Mouse (Mus musculus): ENCODE measurements at regions not wholly inside any gene's neighbourhood (a gene's known extent, or its start where the extent isn't known, plus 50 kb on each side); places are given as distances from the start of the nearest gene placed in this dataset.
A peak's percentile ranks its signal among the peaks of the same experiment; 100 is the strongest.

DNA sequence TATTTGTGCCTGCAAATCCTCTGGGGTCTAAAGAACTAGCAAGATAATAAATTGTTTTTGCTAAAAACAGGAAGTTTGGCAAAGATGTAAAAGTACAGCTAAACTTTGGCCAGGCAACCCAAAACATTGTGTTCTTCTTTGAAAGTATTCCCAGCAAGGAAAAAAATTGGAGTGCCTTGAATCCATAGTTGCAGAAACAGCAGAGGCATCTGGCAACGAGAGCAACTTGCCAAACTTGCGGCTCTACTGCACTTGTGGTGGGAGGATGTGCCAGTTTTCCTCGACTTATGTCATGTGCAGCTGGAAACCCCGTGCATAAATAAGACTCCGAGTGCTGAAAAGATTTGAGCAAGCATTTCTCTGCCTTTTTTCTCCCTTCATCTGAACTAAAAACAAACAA lies 185.2 kb upstream of the Meis1 start:
- intact Hi-C loops (cut with DNase I), result loop anchor here (5.0 kb wide), 1 partner anchor 182 kb away; no protein-coding TSS in a partner anchor
- Histone ChIP-seq H3K4me3 (no peak overlapping the region), H3K27ac (no peak overlapping the region)
- peak; percentile 33 to 40 for DNase-seq (ENCODE audit: extremely low spot score in 1 of 2, low spot score in 2 of 2)
- no peak for TF ChIP-seq CTCF (IDR thresholded peaks at IDR 0.05)

- no peak overlapping the region for H3K27ac ChIP-seq
- TF ChIP-seq CTCF (IDR thresholded peaks at IDR 0.05), result no peak
- intact Hi-C loops (cut with DNase I), result loop anchor here (5.0 kb wide), 1 partner anchor 182 kb away; no protein-coding TSS in a partner anchor
- H3K4me3 ChIP-seq, result no peak overlapping the region
- DNase-seq (ENCODE audit: extremely low spot score in 1 of 2, low spot score in 2 of 2), result no peak
These were observed 185.7 kb upstream of the Meis1 start for GRCm38 (mm10) chr11:19204521-19204920.

DNA sequence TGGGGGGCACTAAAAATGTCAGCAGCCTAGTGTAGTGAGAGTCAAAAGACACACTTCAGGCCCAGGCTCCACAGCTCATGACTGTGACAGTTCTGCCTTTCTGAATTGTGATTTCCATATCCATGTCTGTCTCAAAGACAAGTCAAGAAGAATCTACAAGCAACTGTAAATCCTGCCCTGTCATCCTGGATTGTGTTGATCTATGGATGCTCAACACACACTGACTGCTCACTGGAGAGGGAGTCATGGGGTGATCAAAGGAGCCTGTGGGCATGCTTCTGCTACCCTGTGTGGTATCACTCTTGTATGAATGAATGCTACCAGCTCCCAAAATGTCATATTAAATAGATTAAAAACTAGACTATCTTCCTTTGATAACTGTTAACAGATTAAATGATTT lies 186.4 kb upstream of the Meis1 start:
- no peak for TF ChIP-seq CTCF (IDR thresholded peaks at IDR 0.05)
- Histone ChIP-seq H3K4me3 (no peak overlapping the region), H3K27ac (no peak overlapping the region)
- intact Hi-C loops (cut with DNase I), result no loop called here
- no peak for DNase-seq (ENCODE audit: extremely low spot score in 1 of 2, low spot score in 2 of 2)

DNA sequence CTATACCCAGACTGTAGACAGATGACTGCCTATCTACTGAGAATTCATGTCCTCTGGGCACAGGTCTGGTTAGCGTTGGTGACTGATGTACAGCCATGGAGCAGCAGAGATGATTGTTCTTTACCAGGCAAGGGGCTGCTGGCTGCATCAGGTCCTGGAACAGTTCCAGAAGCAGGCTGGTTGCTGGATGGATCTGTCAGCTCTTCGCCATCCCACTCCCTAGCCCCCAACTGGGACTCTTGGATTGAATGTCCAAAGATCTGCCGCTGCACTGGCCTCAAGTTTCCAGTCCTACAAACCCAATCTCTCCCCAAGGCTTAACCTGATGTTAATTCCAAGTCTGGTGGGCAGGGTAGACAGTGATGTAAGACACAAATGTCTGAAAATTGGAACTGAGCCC lies 200.7 kb upstream of the Meis1 start:
- intact Hi-C loops (cut with DNase I), result no loop called here
- no peak for TF ChIP-seq CTCF (IDR thresholded peaks at IDR 0.05)
- DNase-seq (ENCODE audit: extremely low spot score in 1 of 2, low spot score in 2 of 2), result no peak
- Histone ChIP-seq H3K27ac (no peak overlapping the region), H3K4me3 (no peak overlapping the region)

DNA sequence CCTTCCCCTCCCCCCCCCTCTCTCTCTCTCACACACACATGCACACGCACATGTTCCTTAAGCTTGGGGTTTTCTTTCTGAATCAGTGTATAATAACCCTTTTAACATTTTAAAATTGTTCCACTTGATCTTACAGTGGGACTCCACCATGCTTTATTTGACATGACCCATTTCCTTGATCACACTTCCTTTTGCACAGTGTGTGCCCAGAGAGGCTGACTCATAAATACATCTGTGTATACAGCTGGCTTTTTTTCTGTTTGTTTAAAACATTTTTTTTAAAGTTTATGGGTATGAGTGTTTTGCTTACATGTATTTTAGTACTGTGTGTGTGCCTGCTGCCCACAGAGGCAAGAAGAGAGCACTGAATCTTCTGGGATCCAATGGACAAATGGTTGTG lies 202.7 kb upstream of the Meis1 start:
- no peak for TF ChIP-seq CTCF (IDR thresholded peaks at IDR 0.05)
- no peak for DNase-seq (ENCODE audit: extremely low spot score in 1 of 2, low spot score in 2 of 2)
- intact Hi-C loops (cut with DNase I), result no loop called here
- Histone ChIP-seq H3K27ac (no peak overlapping the region), H3K4me3 (no peak overlapping the region)

GRCm38 (mm10) chr11:19226756-19227155 lies 208.0 kb upstream of the Meis1 start:
- no peak overlapping the region for H3K27ac ChIP-seq
- no peak for DNase-seq (ENCODE audit: extremely low spot score in 1 of 2, low spot score in 2 of 2)
- no peak for TF ChIP-seq CTCF (IDR thresholded peaks at IDR 0.05)
- H3K4me3 ChIP-seq, result no peak overlapping the region
- intact Hi-C loops (cut with DNase I), result no loop called here

- DNase-seq (ENCODE audit: extremely low spot score in 1 of 2, low spot score in 2 of 2), result no peak
- intact Hi-C loops (cut with DNase I), result no loop called here
- TF ChIP-seq CTCF (IDR thresholded peaks at IDR 0.05), result no peak
These were observed 208.9 kb upstream of the Meis1 start for GRCm38 (mm10) chr11:19227716-19228115.

DNA sequence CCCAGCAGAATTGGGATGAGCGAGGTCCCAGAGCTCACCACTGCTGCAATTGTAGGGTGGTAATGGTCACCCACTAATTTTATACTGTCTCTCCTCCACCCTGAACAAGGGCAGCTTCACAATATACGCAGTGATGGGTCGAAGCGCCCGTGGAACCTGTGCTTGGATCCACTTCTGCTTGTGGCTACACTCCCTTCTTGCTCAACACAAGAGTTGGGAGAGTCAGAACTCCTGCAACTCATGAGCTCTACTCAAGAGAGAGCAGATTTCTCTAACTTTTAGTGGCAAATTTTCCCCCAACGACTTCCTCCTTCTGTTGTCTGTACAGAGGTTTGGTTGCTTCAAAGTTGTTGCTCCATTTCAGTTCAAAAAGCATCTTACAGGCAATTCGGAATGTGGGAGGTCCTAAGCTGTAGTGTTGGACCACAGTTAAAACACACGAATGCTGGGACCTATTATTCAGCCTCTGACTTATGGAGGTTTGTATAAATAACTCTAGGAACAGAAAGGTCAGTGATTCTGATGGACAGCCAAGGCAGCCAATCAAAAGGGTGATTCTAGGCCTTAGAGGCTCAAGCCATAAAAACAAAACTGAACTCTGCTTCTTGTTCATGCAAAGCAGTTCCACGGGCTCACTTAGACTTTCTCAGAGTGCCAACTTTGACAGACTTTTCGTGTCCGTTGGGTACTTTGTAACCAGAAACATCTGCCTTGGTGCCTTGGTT lies 227.8 kb upstream of the Meis1 start:
- DNase-seq (ENCODE audit: extremely low spot score in 1 of 2, low spot score in 2 of 2), result no peak
- no peak overlapping the region for H3K27ac ChIP-seq
- no peak for TF ChIP-seq CTCF (IDR thresholded peaks at IDR 0.05)
- no peak overlapping the region for H3K4me3 ChIP-seq
- intact Hi-C loops (cut with DNase I), result no loop called here

More at GRCm38 (mm10) chr11:19227716-19228115, 208.9 kb upstream of the Meis1 start:
- no peak overlapping the region for H3K4me3 ChIP-seq
- H3K27ac ChIP-seq, result no peak overlapping the region

- no peak for TF ChIP-seq CTCF (IDR thresholded peaks at IDR 0.05)
- intact Hi-C loops (cut with DNase I), result no loop called here
- Histone ChIP-seq H3K27ac (no peak overlapping the region), H3K4me3 (no peak overlapping the region)
- DNase-seq (ENCODE audit: extremely low spot score in 1 of 2, low spot score in 2 of 2), result no peak
These were observed 234.8 kb upstream of the Meis1 start for GRCm38 (mm10) chr11:19253605-19254004.

- H3K4me3 ChIP-seq, result no peak overlapping the region
- TF ChIP-seq CTCF (IDR thresholded peaks at IDR 0.05), result no peak
- no peak overlapping the region for H3K27ac ChIP-seq
- intact Hi-C loops (cut with DNase I), result no loop called here
- no peak for DNase-seq (ENCODE audit: extremely low spot score in 1 of 2, low spot score in 2 of 2)
These were observed 235.4 kb upstream of the Meis1 start for GRCm38 (mm10) chr11:19254183-19254582.

DNA sequence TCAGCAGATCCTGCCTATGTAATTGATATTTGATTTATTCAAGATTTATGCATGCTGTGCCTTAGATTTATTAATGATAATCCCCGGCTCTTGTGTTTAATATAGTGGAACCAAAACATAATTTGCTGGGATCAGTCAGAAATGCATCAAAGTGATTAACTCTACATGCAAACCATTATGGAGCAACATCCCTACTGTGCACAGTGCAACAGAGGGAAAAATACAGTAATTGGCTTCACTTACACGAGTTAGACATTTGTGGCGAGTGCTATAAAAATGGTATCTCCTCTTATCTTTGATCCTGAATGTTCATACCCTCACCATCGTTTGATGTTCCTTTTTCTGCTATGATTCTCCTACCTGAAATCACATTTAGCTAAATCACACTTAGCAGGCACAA lies 238.8 kb upstream of the Meis1 start:
- intact Hi-C loops (cut with DNase I), result no loop called here
- TF ChIP-seq CTCF (IDR thresholded peaks at IDR 0.05), result no peak
- Histone ChIP-seq H3K27ac (no peak overlapping the region), H3K4me3 (no peak overlapping the region)
- no peak for DNase-seq (ENCODE audit: extremely low spot score in 1 of 2, low spot score in 2 of 2)

GRCm38 (mm10) chr11:19262832-19263231 lies 244.0 kb upstream of the Meis1 start:
- DNase-seq (ENCODE audit: extremely low spot score in 1 of 2, low spot score in 2 of 2), result no peak
- intact Hi-C loops (cut with DNase I), result no loop called here
- no peak for TF ChIP-seq CTCF (IDR thresholded peaks at IDR 0.05)
- no peak overlapping the region for H3K4me3 ChIP-seq
- H3K27ac ChIP-seq, result no peak overlapping the region
